Mouse (Mus musculus): ENCODE measurements at regions not wholly inside any gene's neighbourhood (a gene's known extent, or its start where the extent isn't known, plus 50 kb on each side); places are given as distances from the start of the nearest gene placed in this dataset.

GRCm38 (mm10) chr3:60311178-60311577 lies 161.5 kb upstream of the Mbnl1 start:
- DNase-seq (ENCODE audit: low spot score) = no peak

- DNase-seq (ENCODE audit: low spot score) = no peak
Measured at GRCm38 (mm10) chr3:60320213-60320936, 152.3 kb upstream of the Mbnl1 start.

GRCm38 (mm10) chr3:60323514-60323913 lies 149.1 kb upstream of the Mbnl1 start:
- no peak for DNase-seq (ENCODE audit: low spot score)

GRCm38 (mm10) chr3:60324416-60324815 lies 148.2 kb upstream of the Mbnl1 start:
- no peak for DNase-seq (ENCODE audit: low spot score)

GRCm38 (mm10) chr3:60324969-60325368 lies 147.7 kb upstream of the Mbnl1 start:
- no peak for DNase-seq (ENCODE audit: low spot score)

GRCm38 (mm10) chr3:60332460-60332859 lies 140.2 kb upstream of the Mbnl1 start:
- no peak for DNase-seq (ENCODE audit: low spot score)

- DNase-seq (ENCODE audit: low spot score) = no peak
Measured at GRCm38 (mm10) chr3:60333669-60334068, 139.0 kb upstream of the Mbnl1 start.

GRCm38 (mm10) chr3:60334133-60334532 lies 138.5 kb upstream of the Mbnl1 start:
- DNase-seq (ENCODE audit: low spot score) = no peak

- peak; percentile 9 for DNase-seq (ENCODE audit: low spot score)
Measured at GRCm38 (mm10) chr3:60346390-60346789, 126.2 kb upstream of the Mbnl1 start.

- no peak for DNase-seq (ENCODE audit: low spot score)
Measured at GRCm38 (mm10) chr3:60347049-60347448, 125.6 kb upstream of the Mbnl1 start.

GRCm38 (mm10) chr3:60371176-60371965 lies 101.3 kb upstream of the Mbnl1 start:
- no peak for DNase-seq (ENCODE audit: low spot score)

GRCm38 (mm10) chr3:60373662-60374061 lies 99.0 kb upstream of the Mbnl1 start:
- no peak for DNase-seq (ENCODE audit: low spot score)

- DNase-seq (ENCODE audit: low spot score) = no peak
Measured at GRCm38 (mm10) chr3:60388593-60388992, 84.0 kb upstream of the Mbnl1 start.

- no peak for DNase-seq (ENCODE audit: low spot score)
Measured at GRCm38 (mm10) chr3:60389032-60389431, 83.6 kb upstream of the Mbnl1 start.

GRCm38 (mm10) chr3:60395299-60395698 lies 77.3 kb upstream of the Mbnl1 start:
- no peak for DNase-seq (ENCODE audit: low spot score)

- no peak for DNase-seq (ENCODE audit: low spot score)
Measured at GRCm38 (mm10) chr3:60396971-60397370, 75.7 kb upstream of the Mbnl1 start.

GRCm38 (mm10) chr3:60398796-60399195 lies 73.8 kb upstream of the Mbnl1 start:
- no peak for DNase-seq (ENCODE audit: low spot score)

GRCm38 (mm10) chr3:60402251-60402830 lies 70.3 kb upstream of the Mbnl1 start:
- DNase-seq (ENCODE audit: low spot score) = no peak

- no peak for DNase-seq (ENCODE audit: low spot score)
Measured at GRCm38 (mm10) chr3:60407426-60407825, 65.2 kb upstream of the Mbnl1 start.

GRCm38 (mm10) chr3:60407906-60408305 lies 64.7 kb upstream of the Mbnl1 start:
- no peak for DNase-seq (ENCODE audit: low spot score)

- no peak for DNase-seq (ENCODE audit: low spot score)
Measured at GRCm38 (mm10) chr3:60408553-60409282, 63.9 kb upstream of the Mbnl1 start.

GRCm38 (mm10) chr3:60409283-60409633 lies 63.4 kb upstream of the Mbnl1 start:
- no peak for DNase-seq (ENCODE audit: low spot score)

Data from yolk sac, embryonic 10.5 days (tissue).